Mouse (Mus musculus) liver, embryonic 14.5 days (tissue): Measurements from ENCODE around the gene Atf5. TPM values are rescaled to one million over a fixed set of nuclear protein-coding genes. Genes with fewer than 3 reads are reported as not detected.

ENCODE experiments used
- ATAC-seq: fragments of 200-750 bp; cut with Nextera tagmentation; 2 replicates; pipeline ENCODE4 v1.8.0; 2017; ENCODE audit warnings: moderate number of reproducible peaks, mild to moderate bottlenecking, moderate library complexity; ENCODE audit not compliant: insufficient read depth
- DNase-seq, 3 experiments: peaks; one replicate each; pipeline ENCODE4 v3.0.0-alpha.2; 2012 to 2013; ENCODE audit warnings: low read depth in 3 of 3, low spot score in 3 of 3
- H3K27ac ChIP-seq: fragments of 300-500 bp; sonication (generic); 2 replicates; pipeline ENCODE4 v1.5.1; 2014; ENCODE audit warnings: moderate library complexity, mild to moderate bottlenecking, control low read depth, inconsistent platforms
- H3K27me3 ChIP-seq: fragments of 300-500 bp; sonication (generic); 2 replicates; pipeline ENCODE4 v1.6.1; 2014; ENCODE audit warnings: mild to moderate bottlenecking, low read length, moderate library complexity; ENCODE audit not compliant: control insufficient read depth, insufficient read depth
- H3K36me3 ChIP-seq: fragments of 300-500 bp; sonication (generic); replicated peaks from 2 replicates; pipeline ENCODE4 v1.6.1; 2014; ENCODE audit warnings: low read depth; ENCODE audit not compliant: control insufficient read depth, insufficient read depth
- H3K4me1 ChIP-seq, 2 experiments: fragments of 200-500 bp in 1 of 2; fragments of 300-500 bp in 1 of 2; sonication (generic) in 1 of 2; replicated peaks; 2 replicates each; pipeline ENCODE4 v1.6.1; 2012 to 2014; ENCODE audit warnings: antibody characterized with exemption in 1 of 2, inconsistent platforms in 1 of 2, low read length in 1 of 2; ENCODE audit not compliant: control insufficient read depth in 2 of 2, insufficient read depth in 2 of 2
- H3K4me2 ChIP-seq: fragments of 300-500 bp; sonication (generic); 2 replicates; pipeline ENCODE4 v1.6.1; 2014; ENCODE audit warnings: low read depth, mild to moderate bottlenecking, control low read depth, moderate library complexity
- H3K4me3 ChIP-seq, 2 experiments: fragments of 200-500 bp in 1 of 2; fragments of 300-500 bp in 1 of 2; sonication (generic) in 1 of 2; 2 replicates each; pipeline ENCODE4 v1.5.1; 2012 to 2014; ENCODE audit warnings: low read depth in 2 of 2, low read length in 2 of 2, mild to moderate bottlenecking in 2 of 2, control low read depth in 1 of 2, inconsistent platforms in 1 of 2, moderate library complexity in 1 of 2; ENCODE audit not compliant: insufficient read depth in 1 of 2
- H3K9ac ChIP-seq: fragments of 300-500 bp; sonication (generic); replicated peaks from 2 replicates; pipeline ENCODE4 v1.6.1; 2014; ENCODE audit warnings: mild to moderate bottlenecking, control low read depth, moderate library complexity
- H3K9me3 ChIP-seq: fragments of 300-500 bp; sonication (generic); 2 replicates; pipeline ENCODE4 v1.6.1; 2016; ENCODE audit warnings: low read length, mixed read lengths; ENCODE audit not compliant: control insufficient read depth
- CTCF ChIP-seq: IDR thresholded peaks from 2 replicates; pipeline ENCODE4 v1.5.1; 2016; ENCODE audit warnings: antibody characterized with exemption, low read depth, control low read depth
- EP300 ChIP-seq: IDR thresholded peaks from 2 replicates; pipeline ENCODE4 v1.6.1; 2016; ENCODE audit warnings: antibody characterized with exemption, low read depth
- WGBS: fragments of 180-500 bp; shearing (Covaris S2); extraction: QIAGEN DNeasy Blood & Tissue Kit; methylation state at CpG from one replicate; pipeline ENCODE4 v1.1.7; 2014; ENCODE audit not compliant: insufficient replicate concordance; 5-methylcytosine and 5-hydroxymethylcytosine counted together
- polyA plus RNA-seq, 2 experiments: library from polyadenylated mRNA; depleted of rRNA in 1 of 2; stranded (reverse) in 1 of 2; unstranded in 1 of 2; fragments of >200 nt; fragmentation: Nextera tagmentation in 1 of 2; extraction: Ambion mirVana in 1 of 2; gene quantifications; 2 replicates each; pipeline versions ENCODE4 v1.2.1 to v1.2.3; 2012 to 2014

The Atf5 gene
- polyA plus RNA-seq, 2 experiments, result 2.5 to 33.8 TPM

DNA sequence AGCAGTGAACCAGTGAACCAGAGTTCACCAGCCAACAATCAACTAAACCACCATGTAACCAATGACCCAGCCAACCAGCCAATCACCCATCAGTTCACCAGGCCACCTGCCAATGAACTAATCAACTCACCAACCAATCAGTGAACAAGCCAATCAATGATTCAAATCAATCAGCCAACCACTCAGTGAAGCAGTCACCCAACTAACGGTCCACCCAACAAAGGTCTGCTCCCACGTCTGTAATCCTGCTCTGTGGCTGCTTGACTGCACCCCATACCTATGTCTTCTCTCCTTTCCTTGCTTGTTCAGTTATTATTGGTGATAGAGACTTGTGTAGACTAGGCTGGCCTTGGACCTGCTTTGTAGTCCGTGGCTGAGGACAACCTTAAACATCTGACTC, 2.5 kb downstream of the Atf5 start:
- Histone ChIP-seq H3K4me1 (peaks cover 16 to 24% of the 10 kb centered on the region in 2 experiments), H3K9me3 (no peaks in the 10 kb centered on the region), H3K9ac (no peak overlapping the region), H3K27ac (no peak overlapping the region), H3K4me3 (no peak overlapping the region), H3K4me2 (peak overlapping the region; percentile 4; the same call in 1 of the 2 replicates), H3K36me3 (peaks cover 4% of the 10 kb centered on the region; the same call in 1 of the 2 replicates), H3K27me3 (no peaks in the 10 kb centered on the region)
- TF ChIP-seq EP300 (no peak), CTCF (no peak)
- DNase-seq (no peak), ATAC-seq (no peak)
- WGBS, result 65% methylated on average over 3 of the region's 3 CpGs

DNA sequence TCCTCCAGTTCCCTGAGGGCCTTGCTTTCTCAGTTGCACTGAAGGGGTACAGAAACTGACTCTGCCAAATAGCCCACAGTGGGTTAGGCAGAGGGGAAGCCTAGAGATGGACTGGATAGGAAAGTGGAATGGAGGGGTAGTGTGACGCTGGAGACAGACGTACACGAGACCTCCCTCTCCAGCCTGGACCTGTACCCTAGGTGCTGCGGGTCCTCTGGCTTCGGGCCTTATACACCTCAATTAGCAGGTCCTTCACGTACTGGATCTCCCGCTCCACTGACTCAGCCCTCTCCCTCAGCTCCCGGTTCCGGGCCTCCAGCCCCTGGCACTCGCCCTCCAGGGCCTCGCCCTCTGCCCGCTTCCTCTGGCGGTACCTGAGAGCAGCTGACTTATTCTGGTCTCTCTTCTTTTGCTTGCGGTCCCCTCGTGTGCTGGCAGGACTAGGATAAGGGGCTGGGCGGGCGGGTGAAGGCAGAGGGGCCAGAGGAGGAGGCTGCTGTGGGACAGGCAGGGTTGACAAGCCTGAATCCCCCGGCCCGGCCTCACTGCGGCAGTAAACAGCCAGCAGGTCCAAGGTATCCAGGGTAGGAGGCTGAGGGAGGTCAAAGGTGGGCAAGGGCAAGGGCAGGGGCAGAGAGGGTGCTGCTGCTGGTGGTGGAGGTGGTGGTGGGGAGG, 3.7 kb downstream of the Atf5 start:
- TF ChIP-seq CTCF (no peak), EP300 (no peak)
- ATAC-seq, result no peak
- 81% methylated on average over 20 of the region's 20 CpGs for WGBS
- no peaks in the 10 kb centered on the region for H3K9me3 ChIP-seq
- H3K27me3 ChIP-seq, result no peaks in the 10 kb centered on the region
- H3K27ac ChIP-seq, result no peak overlapping the region
- no peak overlapping the region for H3K9ac ChIP-seq
- no peak overlapping the region for H3K4me3 ChIP-seq
- H3K36me3 ChIP-seq, result no peaks in the 10 kb centered on the region; the same call in 1 of the 2 replicates
- no peak overlapping the region for H3K4me2 ChIP-seq
- no peak for DNase-seq
- peaks cover 8 to 13% of the 10 kb centered on the region in 2 experiments for H3K4me1 ChIP-seq

DNA sequence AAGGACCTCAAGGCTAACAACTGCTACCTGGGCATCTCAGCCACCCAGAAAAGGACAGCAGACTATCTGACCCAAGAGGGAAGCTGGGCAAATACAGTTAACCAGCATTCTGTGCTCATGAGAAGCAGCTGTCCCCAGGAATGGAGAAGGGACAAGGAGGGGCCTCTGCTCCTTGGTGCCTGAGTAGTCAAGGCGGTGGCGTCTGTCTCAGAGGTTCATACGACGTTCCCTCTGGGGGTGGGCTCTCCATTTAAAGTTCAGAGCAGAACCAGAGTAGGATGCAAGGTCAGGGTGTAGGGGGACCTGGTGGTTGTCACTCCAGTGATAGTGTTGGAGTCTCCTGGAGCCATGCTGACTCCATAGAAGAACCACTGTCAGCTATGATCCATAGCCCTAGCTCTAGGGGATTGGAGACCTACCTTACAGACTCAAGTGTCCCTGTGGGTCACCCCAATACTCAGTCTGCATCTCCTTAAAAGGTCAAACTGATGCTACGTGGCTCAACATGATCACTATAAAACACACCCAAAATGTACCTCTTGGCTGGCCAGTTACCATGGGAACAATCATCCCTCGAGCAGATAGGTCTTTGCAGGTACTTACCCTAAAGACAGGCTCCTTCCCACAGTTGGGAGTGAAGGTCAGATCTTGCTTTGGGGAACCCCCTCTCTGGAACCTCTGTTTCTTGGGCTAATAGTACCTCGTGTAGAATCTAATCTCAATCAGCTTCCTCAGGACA, 5.5 kb downstream of the Atf5 start:
- WGBS, result 67% methylated on average over 7 of the region's 7 CpGs
- TF ChIP-seq CTCF (no peak), EP300 (no peak)
- Histone ChIP-seq H3K27ac (no peak overlapping the region), H3K9ac (no peak overlapping the region), H3K4me3 (no peak overlapping the region), H3K4me2 (no peak overlapping the region), H3K36me3 (no peaks in the 10 kb centered on the region; the same call in 1 of the 2 replicates), H3K9me3 (no peaks in the 10 kb centered on the region), H3K27me3 (no peaks in the 10 kb centered on the region), H3K4me1 (peaks cover 4% of the 10 kb centered on the region in 2 experiments)
- DNase-seq, result no peak
- ATAC-seq, result no peak

- Histone ChIP-seq H3K9ac (no peak overlapping the region), H3K27me3 (no peaks in the 10 kb centered on the region), H3K4me2 (no peak overlapping the region), H3K4me3 (no peak overlapping the region), H3K27ac (no peak overlapping the region), H3K4me1 (peaks cover 4% of the 10 kb centered on the region in 2 experiments), H3K9me3 (no peaks in the 10 kb centered on the region), H3K36me3 (no peaks in the 10 kb centered on the region; the same call in 1 of the 2 replicates)
- DNase-seq, result no peak
- TF ChIP-seq EP300, result no peak
- TF ChIP-seq CTCF, result no peak
- 63% methylated on average over 4 of the region's 4 CpGs for WGBS
- no peak for ATAC-seq
These were observed 6.1 kb downstream of the Atf5 start for GRCm38 (mm10) chr7:44810365-44810764.

DNA sequence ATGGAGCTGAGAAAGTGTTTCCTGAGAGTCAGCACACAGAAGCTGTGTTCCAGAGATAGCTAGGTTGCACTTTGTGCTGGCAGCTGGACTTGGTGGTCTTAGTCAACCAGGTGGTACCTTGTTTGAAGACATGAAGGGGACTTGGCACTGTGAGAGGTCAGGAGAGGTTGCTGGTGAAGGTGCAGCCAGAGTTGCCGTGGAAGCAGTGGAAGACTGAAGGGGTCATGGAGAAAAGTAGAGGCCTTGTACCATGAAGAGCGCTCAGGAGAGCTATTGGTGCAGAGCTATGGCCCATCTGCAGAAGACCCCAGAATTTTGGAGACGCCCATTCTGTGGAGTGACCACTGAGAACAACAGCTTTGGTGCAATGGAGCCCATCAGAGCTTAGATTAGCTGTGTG, 7.0 kb downstream of the Atf5 start:
- H3K4me1 ChIP-seq, result no peaks in the 10 kb centered on the region; a peak in 1 of 4 replicates
- DNase-seq, result no peak
- no peak overlapping the region for H3K4me3 ChIP-seq
- no peaks in the 10 kb centered on the region for H3K9me3 ChIP-seq
- TF ChIP-seq EP300 (no peak), CTCF (no peak)
- no peak overlapping the region for H3K4me2 ChIP-seq
- no peak overlapping the region for H3K9ac ChIP-seq
- H3K27me3 ChIP-seq, result no peaks in the 10 kb centered on the region
- H3K27ac ChIP-seq, result no peak overlapping the region
- 65% methylated on average over 3 of the region's 3 CpGs for WGBS
- H3K36me3 ChIP-seq, result no peaks in the 10 kb centered on the region; the same call in 1 of the 2 replicates
- no peak for ATAC-seq
